Mouse (Mus musculus): ENCODE measurements around the gene Myh3.
A peak's percentile ranks its signal among the peaks of the same experiment; 100 is the strongest.

Gene Myh3

DNA sequence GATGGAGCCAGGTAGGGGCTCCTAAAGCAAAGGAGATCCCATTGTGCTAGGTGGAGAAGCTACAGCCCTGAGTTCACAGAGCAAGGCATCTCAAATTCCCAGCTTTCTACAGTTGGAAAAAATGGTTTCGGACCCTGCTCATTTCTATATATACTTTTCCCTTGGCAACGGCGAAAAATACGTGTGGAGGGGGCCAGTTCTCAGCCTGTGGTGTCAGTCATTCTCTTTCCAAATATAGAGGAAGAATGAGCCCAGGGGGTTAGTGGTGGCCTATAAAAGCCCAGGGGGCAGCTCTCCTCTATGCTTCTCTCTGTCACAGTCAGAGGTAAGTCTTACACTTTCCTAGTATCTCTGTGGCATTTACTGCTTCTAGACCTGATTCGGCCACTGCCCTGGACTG is at the start of gene Myh3:
Myh3 (plus strand) TSS at position 301 of the 400 bp plus-strand sequence.
- DNase-seq (ENCODE audit: low read depth, low spot score), result no peak

DNA sequence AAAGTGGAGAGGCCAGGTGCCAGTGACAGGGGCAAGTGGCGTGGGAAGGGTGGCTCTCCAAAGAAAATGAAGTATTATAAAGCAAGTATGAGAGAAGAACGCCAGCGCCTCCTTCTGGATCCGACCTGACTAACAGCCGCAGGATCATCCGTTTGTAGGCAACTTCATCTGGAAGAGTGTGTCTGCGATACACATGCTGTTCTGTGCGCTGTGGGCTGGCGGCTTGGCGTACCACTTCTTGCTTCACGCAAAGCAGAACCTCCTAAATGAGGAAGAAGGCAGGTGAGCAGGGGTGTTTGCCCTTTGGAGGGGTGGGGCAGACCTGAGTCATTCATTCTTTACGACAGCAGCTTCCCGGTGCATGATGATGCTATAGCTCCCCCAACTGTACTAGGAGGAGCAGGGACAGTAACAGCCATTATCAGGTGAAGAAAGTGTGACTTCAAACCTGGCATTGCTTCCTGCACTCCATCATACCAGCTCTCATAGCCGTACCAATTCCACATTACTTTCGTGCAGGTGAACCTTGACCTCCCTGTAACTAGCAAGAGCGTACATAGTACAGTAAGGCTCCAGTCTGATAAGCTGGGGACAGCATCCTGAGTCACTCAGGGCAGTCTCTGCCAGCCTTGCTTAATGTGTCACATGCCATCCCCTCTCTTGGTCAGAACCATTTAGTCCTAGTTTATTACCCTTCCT is 47.0 kb upstream of the Myh3 start:
- DNase-seq (ENCODE audit: low read depth, low spot score), result no peak

DNA sequence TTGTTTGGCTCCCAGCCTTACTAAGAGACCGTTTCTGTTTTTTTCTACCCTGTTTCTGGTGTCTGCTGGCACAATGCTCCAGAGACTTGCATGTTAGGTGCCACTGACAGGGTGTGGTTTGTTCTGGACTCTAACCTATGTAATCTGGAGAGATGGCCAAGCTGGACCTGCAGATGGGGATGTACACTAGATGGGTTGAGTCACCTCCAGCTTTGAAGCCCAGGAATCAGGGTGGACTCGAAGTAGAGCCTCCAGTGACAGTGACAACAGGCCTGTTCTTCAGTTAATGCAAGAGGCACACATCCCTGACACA is 46.5 kb upstream of the Myh3 start:
- DNase-seq (ENCODE audit: low read depth, low spot score), result no peak

DNA sequence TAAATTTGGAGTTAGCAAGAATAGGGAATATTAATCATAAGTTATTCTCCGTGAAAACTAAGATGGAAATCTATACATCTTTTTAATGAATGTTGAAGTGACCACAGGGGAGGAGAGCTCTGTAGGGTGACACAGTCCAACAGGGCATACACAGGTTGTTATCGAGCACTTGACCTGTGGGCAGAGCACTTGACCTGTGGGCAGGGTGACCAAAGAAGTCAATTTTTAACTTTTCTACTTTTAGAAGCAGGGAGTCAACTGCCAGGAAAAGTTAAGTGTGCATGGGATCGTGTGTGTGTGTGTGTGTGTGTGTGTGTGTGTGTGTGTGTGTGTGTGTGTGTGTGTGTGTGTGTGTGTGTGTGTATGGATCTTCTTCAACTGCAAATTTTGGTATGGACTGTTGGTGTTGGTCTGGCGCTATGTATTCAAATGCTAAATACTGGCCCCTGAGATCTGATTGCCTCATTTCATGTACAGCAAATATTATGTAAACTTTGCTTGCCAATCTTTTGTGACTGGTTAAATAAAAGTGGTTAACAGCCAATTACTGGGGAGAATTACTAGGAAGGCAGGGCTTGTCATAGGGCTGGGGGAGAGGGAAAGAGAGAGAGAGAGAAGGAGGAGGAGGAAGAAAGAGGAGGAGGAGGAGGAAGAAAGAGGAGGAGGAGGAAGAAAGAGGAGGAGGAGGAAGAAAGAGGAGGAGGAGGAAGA is 43.2 kb upstream of the Myh3 start:
- DNase-seq (ENCODE audit: low read depth, low spot score), result no peak

DNA sequence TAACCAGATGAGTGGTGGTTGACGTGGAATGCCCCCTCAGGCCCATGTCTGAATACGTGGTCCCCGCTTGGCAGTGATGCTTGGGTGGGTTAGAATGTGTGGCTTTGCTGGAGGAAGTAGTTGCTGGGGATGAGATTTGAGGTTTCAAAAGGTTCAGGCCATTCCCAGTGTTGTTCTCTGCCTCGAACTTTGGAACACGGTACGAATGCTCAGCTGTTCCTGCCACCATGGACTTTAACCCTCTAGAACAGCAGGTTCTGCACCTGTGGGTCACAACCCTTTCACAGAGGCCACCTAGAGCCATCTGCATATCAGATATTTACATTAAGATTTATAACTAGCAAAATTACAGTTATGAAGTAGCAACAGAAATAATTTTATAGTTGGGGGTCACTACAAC is 41.9 kb upstream of the Myh3 start:
- no peak for DNase-seq (ENCODE audit: low read depth, low spot score)

DNA sequence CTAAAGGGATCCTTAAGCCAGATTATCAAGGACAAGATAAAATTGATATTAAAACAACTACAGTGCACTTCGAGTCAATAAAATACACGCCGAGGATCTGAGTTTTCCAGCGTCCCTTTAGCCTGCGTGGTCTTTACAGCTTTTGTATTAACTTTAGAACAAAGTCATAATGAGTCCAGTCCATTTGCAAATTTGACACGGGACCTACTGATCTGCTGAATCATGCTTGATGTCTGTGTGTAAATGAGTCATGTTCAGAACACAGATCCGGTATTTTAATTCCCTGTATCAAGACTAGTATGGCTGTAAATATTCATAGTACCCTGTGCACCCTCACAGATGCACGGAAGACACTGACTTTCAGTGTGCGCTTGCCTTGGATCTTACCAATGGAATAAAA is 41.2 kb upstream of the Myh3 start:
- no peak for DNase-seq (ENCODE audit: low read depth, low spot score)

DNA sequence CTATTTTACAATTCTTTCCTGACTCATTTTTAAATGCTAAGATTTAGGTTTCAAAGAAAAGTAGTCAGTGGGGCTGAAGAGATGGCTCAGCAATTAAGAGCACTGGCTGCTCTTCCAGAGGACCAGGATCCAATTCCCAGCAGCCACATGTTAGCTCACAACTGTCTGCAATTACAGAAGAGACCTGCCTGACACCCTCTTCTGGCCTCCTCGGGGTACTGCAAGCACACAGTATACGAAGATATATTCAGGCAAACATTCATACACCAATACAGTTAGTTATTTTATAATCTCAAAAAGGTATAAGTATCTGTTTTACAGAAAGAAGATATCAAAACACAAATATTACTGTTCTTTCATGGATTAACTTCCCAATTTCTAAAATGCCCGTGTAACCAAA is 38.3 kb upstream of the Myh3 start:
- DNase-seq (ENCODE audit: low read depth, low spot score), result no peak

DNA sequence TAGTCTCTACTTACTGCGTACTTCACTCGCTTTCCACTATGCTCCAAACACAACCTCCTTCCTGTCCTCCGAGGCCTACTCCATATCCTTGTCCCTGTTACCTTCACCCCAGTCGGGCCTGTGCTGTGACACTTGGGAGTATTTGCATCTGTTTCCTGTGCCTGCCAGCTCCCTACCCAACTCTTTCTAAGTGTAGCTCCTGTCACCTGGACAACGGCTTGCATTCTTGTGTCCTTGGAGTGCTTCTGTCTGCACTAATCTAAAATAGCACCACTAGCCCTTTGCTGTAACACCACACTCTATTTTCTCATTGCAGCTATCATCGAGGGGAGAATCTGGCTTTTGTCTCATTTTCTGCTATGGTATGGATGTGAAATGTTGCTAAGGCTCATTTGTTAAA is 37.6 kb upstream of the Myh3 start:
- DNase-seq (ENCODE audit: low read depth, low spot score), result no peak

DNA sequence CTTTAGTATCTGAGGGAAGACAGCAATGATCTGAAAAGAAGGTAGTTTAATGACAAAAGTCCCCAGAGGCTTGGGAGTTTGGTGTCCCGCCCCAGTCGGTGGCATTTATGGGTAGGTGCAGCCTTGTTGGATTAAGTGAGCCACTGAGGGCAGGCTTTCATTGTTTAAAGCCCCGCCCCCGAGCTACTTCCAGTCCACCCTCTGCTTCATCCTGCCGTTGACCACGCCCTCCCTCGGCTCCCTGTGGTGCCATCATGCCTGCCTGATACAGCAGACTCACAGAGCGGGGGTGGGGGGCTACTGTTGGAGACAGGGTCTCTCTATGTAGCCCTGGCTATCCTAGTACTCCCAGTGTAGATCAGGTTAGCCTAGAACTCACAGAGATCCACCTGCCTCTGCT is 35.1 kb upstream of the Myh3 start:
- DNase-seq (ENCODE audit: low read depth, low spot score), result no peak

DNA sequence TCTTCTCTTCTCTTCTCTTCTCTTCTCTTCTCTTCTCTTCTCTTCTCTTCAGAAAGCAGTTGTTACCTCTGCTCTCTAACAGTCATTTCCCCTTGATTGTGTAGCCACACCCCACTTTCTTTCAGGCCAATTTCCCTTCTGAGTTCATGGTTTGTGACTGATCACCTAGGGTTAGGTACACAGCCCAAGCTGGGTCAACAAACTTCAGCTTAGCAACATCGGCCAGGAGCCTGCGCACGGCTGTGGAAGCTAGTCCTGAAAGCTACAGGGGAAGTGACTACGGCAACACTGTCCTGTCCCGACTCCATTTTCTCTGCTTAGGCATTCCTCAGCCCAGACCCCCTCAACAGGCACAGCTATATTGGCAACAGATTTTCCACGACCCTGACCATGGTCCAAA is 33.1 kb upstream of the Myh3 start:
- no peak for DNase-seq (ENCODE audit: low read depth, low spot score)

DNA sequence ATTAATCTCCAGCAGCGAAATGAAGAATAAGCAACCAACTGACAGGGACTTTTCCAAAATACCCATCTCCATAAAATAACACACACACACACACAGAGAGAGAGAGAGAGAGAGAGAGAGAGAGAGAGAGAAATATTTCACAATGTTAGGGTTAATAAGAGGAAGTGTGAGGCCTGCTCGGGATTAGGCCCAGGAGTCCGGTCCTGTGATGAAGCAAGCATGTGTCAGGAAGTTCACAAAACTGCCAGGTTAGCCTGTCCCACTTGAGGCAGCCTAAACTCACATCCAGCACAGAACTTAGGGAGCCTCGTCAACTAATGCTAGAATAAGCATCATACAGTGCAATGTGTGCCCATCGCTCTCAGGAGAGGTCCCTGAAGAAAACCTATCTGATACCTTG is 30.9 kb upstream of the Myh3 start:
- DNase-seq (ENCODE audit: low read depth, low spot score), result no peak

DNA sequence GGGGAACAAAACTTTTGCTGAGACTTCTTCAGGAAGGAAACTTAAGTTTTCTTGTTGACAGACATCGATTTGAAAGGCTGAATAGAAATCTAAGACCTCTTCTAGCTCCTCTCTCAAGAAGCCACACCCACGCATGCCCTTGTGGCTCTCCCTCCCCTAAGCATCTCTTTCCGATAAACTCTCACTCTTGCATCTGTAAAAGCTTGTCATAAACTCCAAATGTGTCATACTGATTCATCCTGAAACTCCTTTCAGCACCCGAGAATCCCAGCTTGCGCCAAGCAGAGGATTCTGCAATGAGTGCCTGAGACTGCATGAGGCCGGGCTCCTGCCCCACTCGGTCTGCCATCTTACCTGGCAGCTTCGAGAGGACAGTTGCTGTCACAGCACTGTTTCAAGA is 29.6 kb upstream of the Myh3 start:
- no peak for DNase-seq (ENCODE audit: low read depth, low spot score)

DNA sequence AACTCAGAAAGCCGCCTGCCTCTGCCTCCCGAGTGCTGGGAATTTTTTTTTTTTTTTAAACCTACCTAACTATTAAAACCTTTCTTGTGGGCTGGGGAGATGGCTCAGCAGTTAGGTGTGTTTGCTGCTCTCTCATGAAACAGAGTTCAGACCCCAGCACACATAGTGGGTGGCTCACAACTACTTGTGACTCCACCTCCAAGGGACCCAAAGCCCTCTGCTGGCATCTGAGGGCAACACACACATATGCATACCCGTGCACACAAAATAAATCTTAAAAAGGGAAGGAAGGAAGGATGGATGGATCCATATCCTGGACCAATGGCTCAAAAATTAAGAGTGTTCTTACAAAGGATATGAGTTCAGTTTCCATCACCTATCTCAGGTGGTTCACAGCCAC is 28.8 kb upstream of the Myh3 start:
- DNase-seq (ENCODE audit: low read depth, low spot score), result no peak

DNA sequence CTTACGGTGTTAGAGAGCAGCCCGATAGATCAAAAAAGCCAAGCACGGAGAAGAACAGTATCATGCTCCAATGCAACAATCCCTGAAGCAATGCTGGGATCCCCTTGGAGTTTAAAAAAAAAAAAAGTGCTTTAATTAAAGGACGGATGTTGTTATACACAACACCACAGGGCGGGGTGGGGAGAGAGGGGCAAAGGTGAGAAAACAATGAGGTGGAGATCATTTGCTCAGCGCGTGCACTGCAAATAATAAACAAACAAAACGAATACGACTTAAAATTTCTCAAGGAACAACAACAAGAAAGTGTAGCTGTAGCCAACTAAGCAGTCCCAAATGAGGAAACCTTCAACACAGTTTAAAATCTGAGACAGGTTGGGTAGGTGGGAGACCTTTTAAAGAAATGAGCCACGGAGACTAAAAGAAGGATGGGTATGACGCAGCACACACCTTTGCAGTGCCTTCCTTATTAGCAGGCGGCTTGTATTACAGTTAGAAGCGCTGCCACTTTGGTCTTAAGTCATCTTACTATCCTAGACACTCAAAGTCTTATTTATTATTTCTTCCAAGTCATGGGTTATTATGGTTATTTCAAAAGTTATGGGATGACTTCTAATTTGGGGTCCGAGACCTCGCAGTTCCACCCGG is 26.3 kb upstream of the Myh3 start:
- DNase-seq (ENCODE audit: low read depth, low spot score), result no peak

DNA sequence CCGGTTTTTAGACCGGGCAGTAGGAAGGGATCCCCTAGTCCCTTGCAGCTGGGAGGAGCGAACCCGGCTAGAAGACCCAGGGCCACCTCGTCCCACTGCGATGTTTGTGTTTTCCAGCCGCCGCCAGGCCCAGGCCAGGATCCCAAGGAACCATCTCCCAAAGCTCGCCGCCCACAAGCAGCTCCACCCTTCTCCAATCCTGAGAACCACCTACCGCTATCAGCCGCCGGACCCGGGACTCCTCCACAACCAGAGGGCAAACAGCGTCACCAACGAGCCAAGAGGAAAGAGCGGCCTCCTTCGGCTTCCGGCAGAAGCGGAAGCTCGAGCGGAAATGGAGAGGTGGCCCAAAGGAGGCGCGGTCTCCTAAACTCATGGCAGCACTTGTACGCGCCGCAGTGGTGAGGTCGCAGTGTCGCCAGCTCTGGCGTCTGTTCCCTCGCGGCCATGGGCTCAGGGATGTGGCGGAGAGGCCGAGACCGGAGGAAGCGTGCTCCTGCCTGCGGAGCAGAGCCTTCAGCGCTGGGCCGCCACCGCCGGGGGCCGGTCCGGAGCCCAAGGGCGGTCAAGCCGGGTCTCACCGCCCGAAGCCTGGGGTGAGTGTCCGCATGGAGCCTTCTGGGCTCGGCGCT is 25.7 kb upstream of the Myh3 start, which contains the start of the genes Adprm and Sco1:
Adprm (minus strand) TSS at position 274 of the 632 bp plus-strand sequence.
Sco1 (plus strand) TSS at position 350 of the 632 bp plus-strand sequence.
- DNase-seq (ENCODE audit: low read depth, low spot score), result peak; percentile 72

DNA sequence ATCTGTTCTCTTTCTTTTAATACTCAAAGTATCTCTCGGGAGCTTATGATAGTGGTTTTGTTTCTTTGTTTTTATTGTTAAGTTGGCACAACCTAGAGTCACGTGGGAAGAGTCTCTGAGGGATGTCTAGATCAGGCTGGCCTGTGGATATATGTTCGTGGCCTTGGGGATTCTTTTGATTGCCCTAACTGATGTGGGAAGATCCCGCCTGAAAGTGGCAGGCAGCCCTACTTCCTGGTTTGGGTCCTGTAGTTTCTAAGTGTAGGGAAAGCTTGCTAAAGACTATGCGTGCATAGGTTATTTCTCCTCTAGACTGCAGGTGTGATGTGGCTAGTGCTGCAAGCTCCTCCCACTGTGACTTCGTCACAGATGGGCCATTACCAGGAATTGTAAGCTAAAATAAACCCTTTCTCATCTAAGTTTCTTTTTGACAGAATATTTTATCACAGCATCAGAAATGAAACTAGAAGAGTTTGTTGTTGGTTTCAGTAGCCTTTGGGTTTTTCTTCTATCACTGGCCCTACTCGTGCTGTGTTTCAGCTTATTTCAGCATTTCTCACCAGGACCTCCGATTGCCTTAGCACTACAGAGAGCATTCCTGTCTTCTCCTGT is 23.2 kb upstream of the Myh3 start:
- no peak for DNase-seq (ENCODE audit: low read depth, low spot score)

DNA sequence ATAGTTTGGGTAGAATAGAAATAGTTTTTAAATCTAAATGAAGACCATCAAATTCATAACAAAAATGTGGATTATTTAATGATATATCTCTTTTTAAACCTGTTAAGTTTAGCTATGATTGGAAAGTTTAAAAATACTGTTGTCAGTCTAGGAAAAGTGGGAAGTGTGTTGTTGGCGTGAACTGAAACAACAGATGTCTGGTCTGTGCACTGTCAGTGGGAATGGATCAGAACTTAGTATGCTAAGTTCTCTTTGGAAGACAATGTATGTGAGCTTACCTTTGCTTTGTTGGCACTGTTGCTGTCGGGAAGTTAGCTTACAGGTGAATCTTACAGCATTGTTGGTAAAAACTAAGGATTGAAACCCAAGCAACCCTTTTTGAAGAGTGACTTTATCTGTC is 16.8 kb upstream of the Myh3 start:
- no peak for DNase-seq (ENCODE audit: low read depth, low spot score)

DNA sequence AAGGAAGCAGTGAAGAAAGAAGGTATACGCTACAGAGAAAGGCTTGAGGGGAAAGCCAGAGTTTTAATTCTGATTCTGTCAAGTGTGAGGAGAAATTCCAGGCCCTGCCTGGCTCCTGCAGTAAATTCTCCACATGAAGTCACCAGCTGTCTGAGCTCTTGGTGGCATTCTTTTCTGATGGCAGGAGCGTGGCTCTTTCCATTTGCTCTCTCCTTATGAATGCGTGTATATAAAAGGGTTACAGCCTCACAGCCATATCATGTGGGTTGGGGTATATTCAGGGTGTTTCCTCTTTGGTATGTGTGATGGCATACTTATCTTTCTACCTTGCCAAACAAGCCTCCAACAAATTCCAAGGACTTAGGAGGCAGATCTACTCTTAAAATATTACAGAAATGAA is 15.4 kb upstream of the Myh3 start:
- no peak for DNase-seq (ENCODE audit: low read depth, low spot score)

DNA sequence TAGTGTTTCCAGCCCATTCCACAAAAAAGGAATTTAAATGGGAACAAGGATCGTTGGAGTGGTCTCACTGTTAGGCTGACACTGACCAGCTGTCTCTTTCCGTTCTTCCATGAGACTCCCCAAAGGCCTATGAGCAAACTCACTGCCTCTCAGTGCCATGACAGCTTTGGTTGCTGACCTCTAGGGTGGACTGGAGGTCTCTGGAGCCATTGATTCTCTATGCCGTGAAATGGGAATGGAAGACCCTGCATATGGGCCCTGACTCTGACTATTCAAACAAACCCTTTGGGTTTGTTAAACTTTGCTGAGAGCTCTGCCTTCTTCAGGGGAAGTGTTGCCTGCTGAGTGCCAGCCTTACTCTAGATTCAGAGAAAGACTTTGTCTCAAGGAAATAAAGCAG is 10.4 kb upstream of the Myh3 start:
- DNase-seq (ENCODE audit: low read depth, low spot score), result no peak

DNA sequence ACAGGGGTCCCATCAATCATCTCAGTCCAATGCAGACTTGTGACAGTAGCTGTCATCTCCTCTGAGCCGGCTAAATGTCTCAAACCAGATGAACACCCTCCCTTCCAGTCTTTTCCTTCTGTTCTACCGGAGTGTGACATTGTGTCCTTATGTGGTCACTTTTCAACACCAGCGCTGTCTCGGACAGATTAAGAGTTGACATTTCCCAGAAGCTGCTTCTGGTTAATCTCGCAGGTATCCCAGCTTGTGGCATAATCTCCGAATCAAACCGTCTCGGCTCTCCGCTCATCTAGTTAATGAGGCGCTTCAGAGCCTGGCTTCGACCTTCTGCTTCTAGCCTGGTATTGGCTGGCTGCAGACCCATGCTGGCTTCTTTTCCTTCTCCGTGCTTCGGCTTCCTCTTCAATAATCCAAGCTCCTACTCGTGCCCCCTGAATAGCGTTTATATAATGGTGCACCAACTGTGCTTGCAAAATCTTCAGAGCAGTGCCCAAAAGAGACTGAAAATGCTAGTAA is 5.4 kb upstream of the Myh3 start:
- no peak for DNase-seq (ENCODE audit: low read depth, low spot score)

DNA sequence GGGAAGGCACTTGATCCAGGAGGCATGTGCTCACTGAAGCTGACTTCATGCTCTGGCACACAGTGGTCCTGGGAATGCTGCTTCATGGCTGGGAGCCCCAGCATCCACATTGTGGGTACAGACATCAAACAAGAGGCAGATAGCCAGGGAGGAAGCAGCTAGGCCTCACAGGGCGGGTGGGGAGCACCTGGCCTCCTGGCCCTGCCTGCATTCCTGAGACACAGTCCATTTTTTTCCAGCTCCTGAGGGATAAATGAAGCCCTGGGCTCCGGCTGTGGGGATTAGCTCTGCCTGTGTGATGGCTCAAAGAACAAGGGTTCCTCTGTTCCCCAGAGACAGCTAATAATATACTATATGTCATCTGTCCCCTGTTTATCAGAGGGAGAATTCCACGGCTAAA is 3.1 kb upstream of the Myh3 start:
- DNase-seq (ENCODE audit: low read depth, low spot score), result no peak

DNA sequence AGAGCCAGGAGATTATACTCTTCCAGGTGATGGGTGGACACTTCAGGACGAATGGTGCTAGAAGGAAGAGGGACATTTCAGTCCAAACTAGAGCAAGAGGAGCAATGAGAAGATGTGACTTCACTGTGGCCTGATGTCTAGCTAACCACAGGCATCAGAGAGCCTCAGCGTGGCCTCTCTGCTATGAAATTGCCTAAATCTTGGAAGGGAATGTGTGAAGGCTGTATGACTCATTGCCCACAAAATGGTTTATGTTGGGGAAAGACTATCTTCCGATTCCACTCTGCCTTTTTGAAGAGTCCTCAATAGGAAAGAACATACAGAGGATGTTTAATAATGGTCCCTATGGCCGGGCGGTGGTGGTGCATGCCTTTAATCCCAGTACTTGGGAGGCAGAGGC is 1.3 kb upstream of the Myh3 start:
- DNase-seq (ENCODE audit: low read depth, low spot score), result no peak

All from retina, postnatal 7 days (tissue).